Mouse (Mus musculus) small intestine, adult 2 months (tissue): Measurements from ENCODE around the gene Cenpv. TPM values are rescaled to one million over a fixed set of nuclear protein-coding genes. Genes with fewer than 3 reads are reported as not detected.

Source experiments
- H3K27ac ChIP-seq: fragments of 200-500 bp; 2 replicates; pipeline ENCODE4 v1.5.1; 2012; ENCODE audit warnings: low read depth, low read length, control low read depth, inconsistent platforms; ENCODE audit not compliant: insufficient read depth
- H3K27me3 ChIP-seq: fragments of 200-500 bp; 2 replicates; pipeline ENCODE4 v1.6.1; 2012; ENCODE audit warnings: mild to moderate bottlenecking, moderate library complexity, low read length, inconsistent platforms; ENCODE audit not compliant: control insufficient read depth, insufficient read depth
- H3K36me3 ChIP-seq: fragments of 200-500 bp; 2 replicates; pipeline ENCODE4 v1.6.1; 2012; ENCODE audit warnings: mild to moderate bottlenecking, low read length, control low read depth, inconsistent platforms; ENCODE audit not compliant: control insufficient read depth, insufficient read depth
- H3K4me1 ChIP-seq: fragments of 200-500 bp; 2 replicates; pipeline ENCODE4 v1.6.1; 2012; ENCODE audit warnings: low read length, inconsistent platforms, mixed read lengths; ENCODE audit not compliant: control insufficient read depth, insufficient read depth, insufficient read length
- H3K4me3 ChIP-seq: fragments of 200-500 bp; 2 replicates; pipeline ENCODE4 v1.5.1; 2012; ENCODE audit warnings: low read depth, mild to moderate bottlenecking, control low read depth, inconsistent platforms, low read length, moderate library complexity
- CTCF ChIP-seq: fragments of 200-500 bp; IDR thresholded peaks from 2 replicates; pipeline ENCODE4 v1.5.1; 2012; ENCODE audit warnings: low read depth, mild to moderate bottlenecking, control low read depth, inconsistent platforms, low read length, moderate library complexity, mixed read lengths; ENCODE audit not compliant: insufficient replicate concordance, insufficient read length; ENCODE audit errors: extremely low read depth
- POLR2A ChIP-seq: fragments of 200-500 bp; IDR thresholded peaks from 2 replicates; pipeline ENCODE4 v1.6.1; 2012; ENCODE audit warnings: low read depth, mild to moderate bottlenecking, control low read depth, inconsistent platforms, low read length, moderate library complexity
- WGBS: fragments of 180-500 bp; shearing (Covaris S2); methylation state at CpG from one replicate; pipeline ENCODE4 v1.1.7; 2018; 5-methylcytosine and 5-hydroxymethylcytosine counted together
- polyA plus RNA-seq: library from polyadenylated mRNA; depleted of rRNA; stranded (reverse); fragments of >200 nt; gene quantifications from 2 replicates; pipeline ENCODE4 v1.2.3, GENCODE M21; 2012; rRNA removed

Gene Cenpv
- polyA plus RNA-seq, 1 experiment, result 175 TPM

DNA sequence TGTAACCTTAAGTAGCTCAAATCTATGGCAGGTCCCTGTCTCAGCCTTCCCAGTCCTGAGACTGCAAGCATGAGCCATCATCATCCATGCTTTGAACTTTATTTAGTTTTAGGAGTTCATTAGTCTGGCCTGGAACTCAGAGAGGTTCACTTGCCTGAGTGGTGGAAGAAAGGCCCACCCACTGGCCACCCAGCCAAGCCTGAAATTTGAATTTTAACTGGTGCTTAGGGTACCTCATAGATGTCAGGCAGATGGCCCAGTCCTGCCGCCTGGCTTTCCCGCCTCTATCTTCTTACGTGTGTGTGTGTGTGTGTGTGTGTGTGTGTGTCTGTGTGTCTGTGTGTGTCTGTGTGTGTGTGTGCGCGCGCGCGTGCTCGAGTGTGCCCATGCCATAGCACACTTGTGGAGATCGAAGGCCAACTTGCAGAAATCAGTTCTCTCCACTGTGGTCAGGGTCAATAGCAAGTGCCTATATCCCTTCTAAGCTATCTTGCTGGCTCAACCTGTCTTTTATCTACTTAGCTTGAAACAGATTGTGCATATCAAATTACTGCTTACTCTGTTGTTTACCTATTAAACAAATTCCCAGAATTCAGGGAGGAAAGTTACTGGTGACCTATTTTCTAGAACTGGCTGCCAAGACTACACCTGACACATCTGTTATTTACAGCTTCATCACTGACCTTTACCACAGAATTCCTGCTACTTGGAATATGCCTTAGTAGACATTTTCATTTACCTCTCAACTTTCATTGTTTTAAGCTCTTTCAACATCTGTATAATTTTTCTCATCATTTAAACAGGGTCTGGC lies 51.3 kb downstream of the Cenpv start:
- Histone ChIP-seq H3K4me1 (peaks cover 15% of the 10 kb centered on the region), H3K27me3 (no peaks in the 10 kb centered on the region), H3K4me3 (no peak overlapping the region), H3K36me3 (no peaks in the 10 kb centered on the region), H3K27ac (peak overlapping the region; percentile 91)
- 43% methylated on average over 10 of the region's 10 CpGs for WGBS
- no peak for TF ChIP-seq CTCF
- TF ChIP-seq POLR2A, result no peak

DNA sequence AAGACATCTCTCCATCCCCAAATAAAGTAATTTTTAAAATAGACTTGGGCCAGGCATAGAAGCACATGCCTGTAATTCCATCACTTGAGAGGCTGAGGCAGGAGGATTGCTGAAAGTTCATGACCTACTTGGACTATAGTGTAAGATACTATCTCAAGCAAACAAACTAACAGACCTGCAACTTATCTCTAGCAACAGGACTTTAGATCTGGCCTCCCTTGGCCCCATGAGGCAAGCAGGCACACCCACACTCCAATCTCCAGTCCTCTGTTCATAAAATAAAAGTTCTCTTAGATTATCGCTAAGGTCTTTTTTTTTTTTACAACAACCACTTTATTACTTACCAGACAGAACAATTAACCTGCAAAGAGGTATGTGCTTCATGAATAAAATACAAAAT lies 52.1 kb downstream of the Cenpv start:
- Histone ChIP-seq H3K36me3 (no peaks in the 10 kb centered on the region), H3K4me1 (peaks cover 15% of the 10 kb centered on the region), H3K4me3 (no peak overlapping the region), H3K27ac (peak overlapping the region; percentile 11; the same call in 1 of the 2 replicates), H3K27me3 (no peaks in the 10 kb centered on the region)
- no peak for TF ChIP-seq CTCF
- no peak for TF ChIP-seq POLR2A
- WGBS, result 39% methylated on average over 1 of the region's 1 CpGs

- Histone ChIP-seq H3K27me3 (no peaks in the 10 kb centered on the region), H3K27ac (peak overlapping the region; percentile 59), H3K4me3 (no peak overlapping the region), H3K4me1 (peaks cover 13% of the 10 kb centered on the region; the same call in 1 of the 2 replicates), H3K36me3 (no peaks in the 10 kb centered on the region)
- TF ChIP-seq CTCF, result no peak
- TF ChIP-seq POLR2A, result no peak
- WGBS, result 34% methylated on average over 5 of the region's 5 CpGs
Measured at GRCm38 (mm10) chr11:62479581-62479980, 59.5 kb downstream of the Cenpv start.

DNA sequence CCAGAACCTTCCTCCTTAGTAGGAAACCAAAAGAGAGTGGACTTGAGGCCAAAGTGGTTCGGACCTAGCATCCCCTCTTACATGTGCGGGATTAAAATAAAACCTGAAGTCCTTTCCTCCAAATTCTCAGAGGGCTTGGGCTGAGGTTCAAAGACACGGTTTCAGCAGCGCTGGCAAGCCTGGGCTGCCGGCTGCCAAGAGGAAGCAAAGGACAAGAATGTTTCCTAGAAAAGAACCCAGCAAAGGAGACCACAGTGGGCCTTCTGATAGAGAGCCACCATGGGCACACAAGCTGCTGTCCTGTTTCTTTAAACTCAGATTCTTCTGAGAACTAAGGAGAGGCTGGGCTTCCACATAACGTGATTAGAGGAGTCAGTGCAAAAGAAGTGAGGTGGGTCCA lies 60.1 kb downstream of the Cenpv start:
- peak overlapping the region; percentile 59; the same call in 1 of the 2 replicates for H3K27ac ChIP-seq
- TF ChIP-seq CTCF (no peak), POLR2A (no peak)
- H3K27me3 ChIP-seq, result no peaks in the 10 kb centered on the region
- peaks cover 13% of the 10 kb centered on the region; the same call in 1 of the 2 replicates for H3K4me1 ChIP-seq
- WGBS, result 43% methylated on average over 6 of the region's 6 CpGs
- no peak overlapping the region for H3K4me3 ChIP-seq
- H3K36me3 ChIP-seq, result no peaks in the 10 kb centered on the region

DNA sequence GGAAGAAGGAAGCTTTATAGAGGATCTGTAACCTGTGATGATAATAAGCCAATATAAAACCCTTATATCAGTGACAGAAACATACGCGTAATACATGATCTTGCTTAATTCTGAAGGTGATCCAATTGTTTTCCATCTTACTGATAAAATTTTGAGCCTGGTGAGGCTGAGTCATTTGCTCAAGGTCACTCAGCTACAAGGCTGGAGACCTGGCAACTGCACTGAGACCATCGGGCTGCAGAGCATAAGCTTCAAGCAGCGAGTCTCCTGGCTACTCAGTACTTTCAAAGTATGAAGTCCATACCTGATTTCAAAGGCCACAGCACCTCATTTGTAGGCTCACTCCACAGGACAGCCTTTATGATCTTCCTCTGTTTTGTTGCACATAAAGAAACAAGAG lies 62.9 kb downstream of the Cenpv start:
- H3K36me3 ChIP-seq, result no peaks in the 10 kb centered on the region
- H3K4me1 ChIP-seq, result peaks cover 15% of the 10 kb centered on the region; the same call in 1 of the 2 replicates
- H3K27me3 ChIP-seq, result no peaks in the 10 kb centered on the region
- H3K27ac ChIP-seq, result no peak overlapping the region
- 54% methylated on average over 4 of the region's 4 CpGs for WGBS
- TF ChIP-seq POLR2A (no peak), CTCF (no peak)
- no peak overlapping the region for H3K4me3 ChIP-seq

Other genes with a start within 250 kb of the Cenpv start
- gene Pigl, start 80.8 kb downstream of the Cenpv start, polyA plus RNA-seq, result 2.4 and 5.8 TPM in 2 replicates
- 49.1 and 130 TPM in 2 replicates for gene Ncor1, start 80.7 kb downstream of the Cenpv start, polyA plus RNA-seq
- 827 and 2,308 TPM in 2 replicates for gene Ubb, start 11.9 kb upstream of the Cenpv start, polyA plus RNA-seq
- gene Trpv2, start 35.2 kb upstream of the Cenpv start, polyA plus RNA-seq, result 4.0 and 4.7 TPM in 2 replicates
- gene Lrrc75a, start 109.3 kb upstream of the Cenpv start, polyA plus RNA-seq, result 40.6 and 109 TPM in 2 replicates
- 20.0 and 26.4 TPM in 2 replicates for gene Mmgt2, start 109.4 kb upstream of the Cenpv start, polyA plus RNA-seq
- gene Zfp287, start 192.6 kb upstream of the Cenpv start, polyA plus RNA-seq, result 0.28 and 0.39 TPM in 2 replicates
- not detected in 2 replicates for gene Gm10428, start 213.8 kb upstream of the Cenpv start, polyA plus RNA-seq